Mouse (Mus musculus) stomach, embryonic 15.5 days (tissue): ENCODE results near the gene Atxn7. TPM values are rescaled to one million over a fixed set of nuclear protein-coding genes. Genes with fewer than 3 reads are reported as not detected.
A peak's percentile ranks its signal among the peaks of the same experiment; 100 is the strongest.
"Not testable (repeated sequence)": the region's sequence is repeated elsewhere in the genome, so short reads cannot be mapped to it uniquely, and the experiment has no call there.

Experiments
- ATAC-seq: fragments of 200-750 bp; cut with Nextera tagmentation; 2 replicates; pipeline ENCODE4 v1.8.0; 2017; ENCODE audit warnings: low read depth, moderate number of reproducible peaks, moderate TSS enrichment; ENCODE audit not compliant: insufficient read depth, low FRiP score
- H3K27ac ChIP-seq: fragments of 300-500 bp; sonication (generic); 2 replicates; pipeline ENCODE4 v1.5.1; 2015; ENCODE audit warnings: mild to moderate bottlenecking, inconsistent platforms
- H3K27me3 ChIP-seq: fragments of 300-500 bp; sonication (generic); replicated peaks from 2 replicates; pipeline ENCODE4 v1.6.1; 2015; ENCODE audit warnings: inconsistent platforms
- H3K36me3 ChIP-seq: fragments of 300-500 bp; sonication (generic); 2 replicates; pipeline ENCODE4 v1.6.1; 2015; ENCODE audit warnings: inconsistent platforms
- H3K4me1 ChIP-seq: fragments of 300-500 bp; sonication (generic); 2 replicates; pipeline ENCODE4 v1.6.1; 2015; ENCODE audit warnings: inconsistent platforms
- H3K4me2 ChIP-seq: fragments of 300-500 bp; sonication (generic); 2 replicates; pipeline ENCODE4 v1.6.1; 2015; ENCODE audit warnings: mild to moderate bottlenecking, inconsistent platforms
- H3K4me3 ChIP-seq: fragments of 300-500 bp; sonication (generic); replicated peaks from 2 replicates; pipeline ENCODE4 v1.5.1; 2015; ENCODE audit warnings: inconsistent platforms
- H3K9ac ChIP-seq: fragments of 300-500 bp; sonication (generic); 2 replicates; pipeline ENCODE4 v1.6.1; 2015; ENCODE audit warnings: inconsistent platforms
- H3K9me3 ChIP-seq: fragments of 300-500 bp; sonication (generic); 2 replicates; pipeline ENCODE4 v1.6.1; 2016; ENCODE audit warnings: inconsistent platforms
- WGBS: fragments of 180-500 bp; shearing (Covaris S2); methylation state at CpG from one replicate; pipeline ENCODE4 v1.1.7; 2015; 5-methylcytosine and 5-hydroxymethylcytosine counted together
- polyA plus RNA-seq: library from polyadenylated mRNA; unstranded; fragments of >200 nt; fragmentation: Nextera tagmentation; extraction: Ambion mirVana; gene quantifications from 2 replicates; pipeline ENCODE4 v1.2.1, GENCODE M21; 2015

The Atxn7 gene
- polyA plus RNA-seq, result 4.6 and 4.8 TPM in 2 replicates

DNA sequence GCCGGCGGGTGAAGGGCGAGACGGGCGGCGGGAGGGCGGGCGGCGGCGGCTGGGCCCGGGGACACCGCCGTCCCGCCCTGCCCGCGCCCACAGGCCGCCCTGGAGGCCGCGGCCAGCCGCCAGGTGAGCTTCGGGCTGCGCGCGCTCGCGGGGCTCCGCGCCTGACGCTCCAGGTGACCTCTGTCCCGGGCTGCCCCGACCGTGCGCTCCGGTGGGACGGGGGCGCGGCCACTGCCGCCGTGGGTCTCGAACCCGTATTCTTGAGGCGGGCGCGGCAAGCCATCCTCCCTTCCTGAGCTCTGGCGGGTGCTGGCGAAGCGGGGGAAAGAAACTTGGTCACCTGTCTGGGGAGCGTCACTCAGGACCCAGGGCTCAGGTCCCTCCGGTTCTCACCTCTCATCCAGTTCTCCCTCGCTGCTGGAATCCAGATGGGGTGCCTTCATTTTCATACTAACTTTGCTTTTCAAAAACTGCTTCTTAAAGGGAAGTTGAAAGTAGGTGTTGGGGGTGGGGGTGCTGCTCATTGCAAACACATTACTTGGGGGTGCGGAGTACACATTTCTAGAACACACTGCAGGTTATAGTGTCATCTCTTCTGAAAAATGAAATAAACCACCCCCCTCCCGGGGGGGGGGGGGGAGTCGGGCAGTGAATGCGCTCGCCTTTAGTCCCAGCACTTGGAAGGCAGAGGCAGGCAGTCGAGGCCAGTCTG is at the start of gene Atxn7, which contains the start of gene Thoc7:
Gene Atxn7, plus strand, starts transcription at position 40 of the 712 bp plus-strand sequence.
Gene Thoc7, minus strand, starts transcription at position 452 of the 712 bp plus-strand sequence.
- no peaks in the 10 kb centered on the region for H3K27me3 ChIP-seq
- peak within 1 kb of the TSS; percentile 90 for H3K27ac ChIP-seq
- H3K4me2 ChIP-seq, result peak within 1 kb of the TSS; percentile 66
- peak within 1 kb of the TSS; percentile 96 for H3K9ac ChIP-seq
- no peaks in the 10 kb centered on the region for H3K9me3 ChIP-seq
- H3K4me3 ChIP-seq, result peak within 1 kb of the TSS; percentile 88
- 4% methylated on average over 28 of the region's 56 CpGs for WGBS
- H3K4me1 ChIP-seq, result 0 out of 2 replicates have a peak, but pooled peaks cover 7% of the 10 kb centered on the region
- peak; percentile 67 for ATAC-seq
- H3K36me3 ChIP-seq, result no peaks in the 10 kb centered on the region

DNA sequence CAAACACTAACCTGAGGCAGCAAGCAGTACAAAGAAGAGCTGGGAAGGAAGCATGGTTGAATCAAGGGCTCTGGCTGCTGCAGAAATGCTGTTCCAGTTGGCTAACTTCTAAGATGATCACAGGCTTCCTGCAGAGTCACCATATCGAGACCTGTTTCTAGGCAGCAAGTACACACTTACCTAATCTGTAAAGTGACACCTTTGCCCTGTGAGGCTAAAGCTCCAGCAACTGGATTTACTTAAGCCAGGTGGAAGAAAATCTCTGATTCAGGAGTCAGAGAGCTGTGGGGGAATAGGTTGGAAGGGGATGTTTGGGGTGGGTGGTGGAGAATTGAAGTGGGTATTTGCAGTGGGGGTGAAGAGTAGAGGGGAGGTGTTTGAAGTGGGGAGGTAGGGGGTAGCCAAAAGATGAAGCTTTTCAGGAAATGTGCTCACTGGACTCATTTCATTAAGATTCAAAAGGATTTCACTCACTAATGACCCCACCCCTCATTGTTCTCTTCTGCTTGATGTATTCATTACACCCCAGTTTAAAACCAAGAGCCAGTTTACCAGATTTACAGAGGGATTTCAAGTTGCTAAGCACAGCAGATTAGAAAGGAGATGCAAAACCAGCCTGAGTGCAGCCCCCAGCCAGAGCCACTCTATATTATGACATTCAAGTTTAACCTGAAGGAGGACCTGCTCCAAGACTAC is 46.7 kb upstream of the Atxn7 start, which contains the start of gene Gm281:
Gene Gm281, minus strand, starts transcription at position 92 of the 696 bp plus-strand sequence.
- Histone ChIP-seq H3K9ac (no peak within 1 kb of the TSS), H3K36me3 (no peaks in the 10 kb centered on the region), H3K4me1 (no peaks in the 10 kb centered on the region), H3K9me3 (no peaks in the 10 kb centered on the region), H3K4me3 (no peak within 1 kb of the TSS), H3K27ac (no peak within 1 kb of the TSS), H3K27me3 (no peaks in the 10 kb centered on the region), H3K4me2 (no peak within 1 kb of the TSS)
- no peak for ATAC-seq
- 31% methylated on average over 1 of the region's 1 CpGs for WGBS

- H3K9ac ChIP-seq, result no peak overlapping the region
- ATAC-seq, result no peak
- no peak overlapping the region for H3K4me3 ChIP-seq
- H3K36me3 ChIP-seq, result no peaks in the 10 kb centered on the region
- WGBS, result 58% methylated on average over 4 of the region's 4 CpGs
- no peaks in the 10 kb centered on the region for H3K27me3 ChIP-seq
- no peaks in the 10 kb centered on the region for H3K9me3 ChIP-seq
- no peaks in the 10 kb centered on the region for H3K4me1 ChIP-seq
- H3K27ac ChIP-seq, result no peak overlapping the region
- no peak overlapping the region for H3K4me2 ChIP-seq
Observed at GRCm38 (mm10) chr14:13915207-13915606, 46.0 kb upstream of the Atxn7 start.

DNA sequence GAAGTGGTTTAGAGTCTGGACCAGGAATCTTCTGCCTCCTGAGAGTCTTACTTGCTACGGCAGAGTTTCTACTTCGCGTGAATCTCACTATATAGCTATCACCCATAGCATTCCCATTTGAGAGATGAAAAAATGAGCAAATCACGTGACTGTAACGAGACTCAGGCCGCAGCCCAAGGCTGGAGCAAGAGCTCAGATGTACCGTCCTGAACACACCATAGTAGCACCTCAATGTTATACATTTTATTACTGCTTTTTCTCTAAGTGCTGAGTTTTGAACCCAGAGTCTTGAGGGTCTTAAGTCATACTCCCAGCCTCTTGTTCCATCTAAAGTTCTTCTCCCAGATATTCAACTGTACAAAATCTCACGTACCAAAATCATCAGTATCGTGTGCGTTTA is 44.0 kb upstream of the Atxn7 start:
- Histone ChIP-seq H3K9me3 (no peaks in the 10 kb centered on the region), H3K4me1 (no peaks in the 10 kb centered on the region), H3K36me3 (no peaks in the 10 kb centered on the region), H3K27me3 (no peaks in the 10 kb centered on the region), H3K9ac (no peak overlapping the region), H3K4me2 (no peak overlapping the region), H3K27ac (no peak overlapping the region), H3K4me3 (no peak overlapping the region)
- WGBS, result 85% methylated on average over 10 of the region's 10 CpGs
- ATAC-seq, result no peak

- no peaks in the 10 kb centered on the region for H3K4me1 ChIP-seq
- no peaks in the 10 kb centered on the region for H3K36me3 ChIP-seq
- H3K4me2 ChIP-seq, result no peak overlapping the region
- H3K9me3 ChIP-seq, result no peaks in the 10 kb centered on the region
- ATAC-seq, result peak; percentile 18; the same call in 1 of the 2 replicates
- H3K4me3 ChIP-seq, result no peak overlapping the region
- 33% methylated on average over 3 of the region's 3 CpGs for WGBS
- no peaks in the 10 kb centered on the region for H3K27me3 ChIP-seq
- no peak overlapping the region for H3K27ac ChIP-seq
- no peak overlapping the region for H3K9ac ChIP-seq
Observed at GRCm38 (mm10) chr14:13917630-13918029, 43.6 kb upstream of the Atxn7 start.

- H3K36me3 ChIP-seq, result no peaks in the 10 kb centered on the region
- H3K9ac ChIP-seq, result peak overlapping the region; percentile 2; the same call in 1 of the 2 replicates
- H3K4me3 ChIP-seq, result peak overlapping the region; percentile 37
- 27% methylated on average over 31 of the region's 31 CpGs for WGBS
- H3K4me1 ChIP-seq, result peaks cover 8% of the 10 kb centered on the region
- 0 out of 2 replicates have a peak, but pooled peaks have one; percentile 39 for ATAC-seq
- no peak overlapping the region for H3K27ac ChIP-seq
- peak overlapping the region; percentile 71 for H3K4me2 ChIP-seq
- H3K27me3 ChIP-seq, result no peaks in the 10 kb centered on the region
- H3K9me3 ChIP-seq, result no peaks in the 10 kb centered on the region
Observed at GRCm38 (mm10) chr14:13933290-13934051, 27.8 kb upstream of the Atxn7 start.

GRCm38 (mm10) chr14:13934052-13934371 is 27.2 kb upstream of the Atxn7 start:
- 35% methylated on average over 5 of the region's 5 CpGs for WGBS
- peaks cover 8% of the 10 kb centered on the region for H3K4me1 ChIP-seq
- peak overlapping the region; percentile 37 for H3K4me3 ChIP-seq
- H3K9me3 ChIP-seq, result no peaks in the 10 kb centered on the region
- ATAC-seq, result no peak
- H3K36me3 ChIP-seq, result no peaks in the 10 kb centered on the region
- no peak overlapping the region for H3K9ac ChIP-seq
- no peaks in the 10 kb centered on the region for H3K27me3 ChIP-seq
- H3K4me2 ChIP-seq, result peak overlapping the region; percentile 71
- H3K27ac ChIP-seq, result no peak overlapping the region

DNA sequence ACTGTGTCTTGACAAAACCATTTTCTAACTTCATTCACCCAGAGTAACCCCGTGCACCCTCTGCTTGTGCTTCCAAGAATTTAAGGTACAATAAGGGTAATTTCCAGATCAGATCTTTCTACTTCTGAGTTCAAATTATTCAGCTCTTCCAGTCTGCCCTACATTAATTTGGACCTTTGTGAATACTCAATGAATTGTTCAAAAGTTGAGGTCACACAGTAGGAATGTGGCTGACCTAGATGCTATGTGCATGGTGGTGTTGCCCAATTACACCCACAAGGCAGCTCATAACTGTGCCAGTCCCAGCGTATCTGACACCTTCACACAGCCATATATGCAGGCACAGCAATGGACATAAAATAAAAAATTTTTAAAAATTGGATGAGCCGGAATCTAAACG is 16.6 kb upstream of the Atxn7 start:
- no peaks in the 10 kb centered on the region for H3K4me1 ChIP-seq
- H3K27ac ChIP-seq, result no peak overlapping the region
- H3K9me3 ChIP-seq, result no peaks in the 10 kb centered on the region
- H3K4me2 ChIP-seq, result no peak overlapping the region
- no peak for ATAC-seq
- WGBS, result 91% methylated on average over 4 of the region's 4 CpGs
- H3K9ac ChIP-seq, result no peak overlapping the region
- no peak overlapping the region for H3K4me3 ChIP-seq
- no peaks in the 10 kb centered on the region for H3K27me3 ChIP-seq
- H3K36me3 ChIP-seq, result peaks cover 10% of the 10 kb centered on the region; the same call in 1 of the 2 replicates

DNA sequence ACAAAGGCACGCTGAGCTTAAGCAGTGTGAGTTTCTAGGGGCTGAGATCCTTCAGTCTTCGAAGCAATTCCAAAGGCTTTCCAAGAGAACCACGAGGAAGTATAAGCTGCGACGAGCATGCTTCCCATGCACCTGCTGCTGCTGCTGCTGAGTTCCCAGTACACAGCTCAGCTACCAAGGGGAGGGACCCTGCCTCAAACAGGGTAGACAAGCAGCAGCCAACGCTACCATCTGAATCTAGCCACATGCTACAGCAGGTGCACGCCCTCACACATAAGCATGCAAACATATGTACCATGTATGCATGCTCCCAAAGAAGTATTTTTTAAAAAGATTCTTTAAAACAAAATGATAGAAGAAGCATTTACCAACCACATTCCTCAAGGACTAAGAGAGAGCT is 12.9 kb upstream of the Atxn7 start:
- no peak overlapping the region for H3K27ac ChIP-seq
- 94% methylated on average over 7 of the region's 7 CpGs for WGBS
- no peak overlapping the region for H3K9ac ChIP-seq
- H3K27me3 ChIP-seq, result no peaks in the 10 kb centered on the region
- H3K9me3 ChIP-seq, result no peaks in the 10 kb centered on the region
- no peak overlapping the region for H3K4me3 ChIP-seq
- no peak for ATAC-seq
- H3K36me3 ChIP-seq, result peaks cover 17% of the 10 kb centered on the region
- H3K4me1 ChIP-seq, result no peaks in the 10 kb centered on the region
- no peak overlapping the region for H3K4me2 ChIP-seq

DNA sequence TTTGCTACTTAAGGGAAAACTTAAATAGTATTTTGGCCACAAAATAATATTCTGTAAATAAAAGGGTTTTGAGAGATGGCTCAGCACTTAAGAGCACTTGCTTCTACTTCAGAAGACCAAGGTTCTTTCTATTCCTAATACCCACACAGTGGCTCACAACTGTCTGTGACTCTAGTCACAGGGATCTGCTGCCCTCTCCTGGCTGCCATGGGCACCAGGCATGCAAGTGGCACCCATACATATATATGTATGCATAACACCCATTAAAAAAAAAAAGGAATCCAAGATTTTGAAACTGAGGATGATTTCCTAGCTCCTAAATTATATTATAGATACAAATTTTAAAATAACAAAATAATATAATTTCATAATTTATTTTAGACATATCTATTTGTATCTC is 10.8 kb upstream of the Atxn7 start:
- Histone ChIP-seq H3K4me3 (no peak overlapping the region), H3K4me2 (no peak overlapping the region), H3K36me3 (peaks cover 20% of the 10 kb centered on the region), H3K9ac (no peak overlapping the region), H3K27me3 (no peaks in the 10 kb centered on the region), H3K27ac (no peak overlapping the region), H3K4me1 (no peaks in the 10 kb centered on the region), H3K9me3 (no peaks in the 10 kb centered on the region)
- ATAC-seq, result no peak

GRCm38 (mm10) chr14:13952151-13952550 is 9.1 kb upstream of the Atxn7 start:
- H3K36me3 ChIP-seq, result peaks cover 20% of the 10 kb centered on the region
- not testable (repeated sequence) for H3K27me3 ChIP-seq
- WGBS, result 99% methylated on average over 3 of the region's 3 CpGs

More at GRCm38 (mm10) chr14:13952151-13952550, 9.1 kb upstream of the Atxn7 start:
- H3K27ac ChIP-seq, H3K9me3 ChIP-seq, H3K9ac ChIP-seq, H3K4me3 ChIP-seq, H3K4me2 ChIP-seq, H3K4me1 ChIP-seq, ATAC-seq: not testable (repeated sequence)
